Mouse (Mus musculus): ENCODE measurements around the gene Lrch3.

- TF ChIP-seq CTCF (IDR thresholded peaks at IDR 0.05; ENCODE audit: low read depth) = no peak
- no peak for TF ChIP-seq EP300 (IDR thresholded peaks at IDR 0.05; ENCODE audit: low read depth)
Observed at GRCm38 (mm10) chr16:33013801-33014200, 99.9 kb downstream of the Lrch3 start.

Measured in heart, postnatal 0 days (tissue).